Mouse (Mus musculus): Measurements from ENCODE around the gene Dpep3. TPM values are rescaled to one million over a fixed set of nuclear protein-coding genes. Genes with fewer than 3 reads are reported as not detected.

Dpep3 gene
- polyA plus RNA-seq, 1 experiment from 2014 or later: not detected

GRCm38 (mm10) chr8:105971019-105971720 is 8.1 kb downstream of the Dpep3 start:
- Histone ChIP-seq H3K9ac (ENCODE audit: low read length) (no peak overlapping the region), H3K36me3 (ENCODE audit: control insufficient read depth, insufficient read depth, low read length) (no peaks in the 10 kb centered on the region), H3K4me3 (ENCODE audit: low read depth, low read length) (no peak overlapping the region), H3K27ac (replicated peaks) (no peak overlapping the region), H3K4me2 (replicated peaks; ENCODE audit: low read depth) (no peak overlapping the region), H3K4me1 (replicated peaks; ENCODE audit: control insufficient read depth, insufficient read depth) (no peaks in the 10 kb centered on the region), H3K27me3 (ENCODE audit: control insufficient read depth, insufficient read depth, low read length) (no peaks in the 10 kb centered on the region), H3K9me3 (ENCODE audit: control insufficient read depth, low read length) (no peaks in the 10 kb centered on the region)
- ATAC-seq (ENCODE audit: low FRiP score, low TSS enrichment) (no peak), DNase-seq (ENCODE audit: low spot score) (no peak)
- 79% methylated on average over 8 of the region's 8 CpGs for WGBS
- no peak for TF ChIP-seq EP300 (optimal IDR thresholded peaks at IDR 0.05)
- no peak for TF ChIP-seq CTCF (IDR thresholded peaks at IDR 0.05; ENCODE audit: low read depth)

GRCm38 (mm10) chr8:105969367-105969766 is 9.9 kb downstream of the Dpep3 start:
- DNase-seq (ENCODE audit: low spot score) (no peak), ATAC-seq (ENCODE audit: low FRiP score, low TSS enrichment) (no peak)
- Histone ChIP-seq H3K9ac (ENCODE audit: low read length) (no peak overlapping the region), H3K4me1 (replicated peaks; ENCODE audit: control insufficient read depth, insufficient read depth) (no peaks in the 10 kb centered on the region; the same call in 1 of the 2 replicates), H3K27me3 (ENCODE audit: control insufficient read depth, insufficient read depth, low read length) (no peaks in the 10 kb centered on the region), H3K4me2 (replicated peaks; ENCODE audit: low read depth) (no peak overlapping the region), H3K4me3 (ENCODE audit: low read depth, low read length) (no peak overlapping the region), H3K27ac (replicated peaks) (no peak overlapping the region), H3K36me3 (ENCODE audit: control insufficient read depth, insufficient read depth, low read length) (no peaks in the 10 kb centered on the region), H3K9me3 (ENCODE audit: control insufficient read depth, low read length) (no peaks in the 10 kb centered on the region)
- TF ChIP-seq CTCF (IDR thresholded peaks at IDR 0.05; ENCODE audit: low read depth) (no peak), EP300 (optimal IDR thresholded peaks at IDR 0.05) (no peak)
- 69% methylated on average over 1 of the region's 1 CpGs for whole genome bisulfite sequencing

- Histone ChIP-seq H3K4me3 (ENCODE audit: low read depth, low read length) (peak overlapping the region; percentile 67), H3K36me3 (ENCODE audit: control insufficient read depth, insufficient read depth, low read length) (no peaks in the 10 kb centered on the region), H3K9ac (ENCODE audit: low read length) (peak overlapping the region; percentile 8; the same call in 1 of the 2 replicates), H3K4me2 (replicated peaks; ENCODE audit: low read depth) (peak overlapping the region; percentile 68), H3K27me3 (ENCODE audit: control insufficient read depth, insufficient read depth, low read length) (no peaks in the 10 kb centered on the region), H3K9me3 (ENCODE audit: control insufficient read depth, low read length) (no peaks in the 10 kb centered on the region), H3K27ac (replicated peaks) (peak overlapping the region; percentile 81), H3K4me1 (replicated peaks; ENCODE audit: control insufficient read depth, insufficient read depth) (peaks cover 2% of the 10 kb centered on the region; the same call in 1 of the 2 replicates)
- DNase-seq (ENCODE audit: low spot score) (peak; percentile 38), ATAC-seq (ENCODE audit: low FRiP score, low TSS enrichment) (peak; percentile 36; the same call in 1 of the 2 replicates)
- TF ChIP-seq EP300 (optimal IDR thresholded peaks at IDR 0.05) (no peak), CTCF (IDR thresholded peaks at IDR 0.05; ENCODE audit: low read depth) (peak; percentile 22; the same call in 1 of the 2 replicates)
- 12% methylated on average over 19 of the region's 19 CpGs for WGBS
Measured at GRCm38 (mm10) chr8:105966692-105967311, 12.4 kb downstream of the Dpep3 start.

- peak within 1 kb of the TSS; percentile 78 for H3K9ac ChIP-seq (ENCODE audit: low read length)
- no peaks in the 10 kb centered on the region for H3K27me3 ChIP-seq (ENCODE audit: control insufficient read depth, insufficient read depth, low read length)
- peaks cover 2% of the 10 kb centered on the region; the same call in 1 of the 2 replicates for H3K4me1 ChIP-seq (replicated peaks; ENCODE audit: control insufficient read depth, insufficient read depth)
- peak within 1 kb of the TSS; percentile 68 for H3K4me2 ChIP-seq (replicated peaks; ENCODE audit: low read depth)
- DNase-seq (ENCODE audit: low spot score) (peak; percentile 80), ATAC-seq (ENCODE audit: low FRiP score, low TSS enrichment) (peak; percentile 89)
- H3K9me3 ChIP-seq (ENCODE audit: control insufficient read depth, low read length): no peaks in the 10 kb centered on the region
- TF ChIP-seq CTCF (IDR thresholded peaks at IDR 0.05; ENCODE audit: low read depth): no peak
- no peak for TF ChIP-seq EP300 (optimal IDR thresholded peaks at IDR 0.05)
- H3K27ac ChIP-seq (replicated peaks): peak within 1 kb of the TSS; percentile 96
- WGBS: under 1% methylated on average over 41 of the region's 47 CpGs
- H3K36me3 ChIP-seq (ENCODE audit: control insufficient read depth, insufficient read depth, low read length): no peaks in the 10 kb centered on the region
- peak within 1 kb of the TSS; percentile 67 for H3K4me3 ChIP-seq (ENCODE audit: low read depth, low read length)
Measured at GRCm38 (mm10) chr8:105965905-105966341, 13.3 kb downstream of the Dpep3 start, which contains the start of gene Slc12a4. Slc12a4 (minus strand) TSS chr8:105966097.

- peaks cover 2% of the 10 kb centered on the region; the same call in 1 of the 2 replicates for H3K4me1 ChIP-seq (replicated peaks; ENCODE audit: control insufficient read depth, insufficient read depth)
Measured at GRCm38 (mm10) chr8:105965266-105965904, 13.8 kb downstream of the Dpep3 start.

More at GRCm38 (mm10) chr8:105965266-105965904, 13.8 kb downstream of the Dpep3 start:
- TF ChIP-seq EP300 (optimal IDR thresholded peaks at IDR 0.05) (no peak), CTCF (IDR thresholded peaks at IDR 0.05; ENCODE audit: low read depth) (no peak)
- Histone ChIP-seq H3K9ac (ENCODE audit: low read length) (peak overlapping the region; percentile 78), H3K4me2 (replicated peaks; ENCODE audit: low read depth) (peak overlapping the region; percentile 68), H3K27me3 (ENCODE audit: control insufficient read depth, insufficient read depth, low read length) (no peaks in the 10 kb centered on the region), H3K4me3 (ENCODE audit: low read depth, low read length) (peak overlapping the region; percentile 67), H3K36me3 (ENCODE audit: control insufficient read depth, insufficient read depth, low read length) (no peaks in the 10 kb centered on the region), H3K9me3 (ENCODE audit: control insufficient read depth, low read length) (no peaks in the 10 kb centered on the region), H3K27ac (replicated peaks) (peak overlapping the region; percentile 96)
- DNase-seq (ENCODE audit: low spot score): peak; percentile 58
- ATAC-seq (ENCODE audit: low FRiP score, low TSS enrichment): peak; percentile 62
- 3% methylated on average over 40 of the region's 40 CpGs for WGBS
